Mouse (Mus musculus) ES-E14 (cell line): ENCODE measurements around the gene Bcl9. TPM values are rescaled to one million over a fixed set of nuclear protein-coding genes. Genes with fewer than 3 reads are reported as not detected.

Source experiments
- DNase-seq: peaks from one replicate; pipeline ENCODE4 v3.0.0-alpha.2; 2013; ENCODE audit warnings: low read depth, low spot score
- H3K27ac ChIP-seq: 2 replicates; pipeline ENCODE4 v1.5.1; 2012; ENCODE audit warnings: low read depth, mild to moderate bottlenecking, low read length, moderate library complexity, mixed read lengths; ENCODE audit not compliant: poor library complexity, insufficient read depth, severe bottlenecking
- H3K36me3 ChIP-seq: 2 replicates; pipeline ENCODE4 v1.6.1; 2012; ENCODE audit warnings: mild to moderate bottlenecking, low read length, moderate library complexity, mixed read lengths; ENCODE audit not compliant: control insufficient read depth, poor library complexity, insufficient read depth, severe bottlenecking
- H3K4me1 ChIP-seq, 2 experiments: fragments of 150-350 bp in 1 of 2; sonication (generic) in 1 of 2; 2 replicates each; pipeline ENCODE4 v1.6.1; 2012; ENCODE audit warnings: low read length in 2 of 2, mild to moderate bottlenecking in 1 of 2, mixed read lengths in 1 of 2; ENCODE audit not compliant: control insufficient read depth in 2 of 2, insufficient read depth in 2 of 2, poor library complexity in 1 of 2
- H3K4me3 ChIP-seq, 2 experiments: fragments of 150-350 bp in 1 of 2; sonication (generic) in 1 of 2; 2 replicates each; pipeline ENCODE4 v1.5.1; 2012; ENCODE audit warnings: low read length in 2 of 2, low read depth in 1 of 2, mild to moderate bottlenecking in 1 of 2, mixed read lengths in 1 of 2; ENCODE audit not compliant: insufficient read depth in 1 of 2, poor library complexity in 1 of 2, severe bottlenecking in 1 of 2
- H3K9ac ChIP-seq: 2 replicates; pipeline ENCODE4 v1.6.1; 2012; ENCODE audit warnings: low read depth, mild to moderate bottlenecking, low read length, mixed read lengths; ENCODE audit not compliant: poor library complexity, insufficient read depth, severe bottlenecking
- H3K9me3 ChIP-seq: fragments of 150-350 bp; sonication (generic); 2 replicates; pipeline ENCODE4 v1.6.1; 2012; ENCODE audit warnings: low read depth, mild to moderate bottlenecking, low read length; ENCODE audit not compliant: control insufficient read depth, insufficient read depth
- CHD2 ChIP-seq: IDR thresholded peaks from 2 replicates; pipeline ENCODE4 v1.6.1; 2014; ENCODE audit warnings: mild to moderate bottlenecking, low read depth, low read length, inconsistent platforms
- HCFC1 ChIP-seq: IDR thresholded peaks from 2 replicates; pipeline ENCODE4 v1.6.1; 2012; ENCODE audit warnings: low read length, inconsistent platforms, borderline replicate concordance; ENCODE audit not compliant: insufficient read depth
- MAFK ChIP-seq: IDR thresholded peaks from 2 replicates; pipeline ENCODE4 v1.6.1; 2014; ENCODE audit warnings: mild to moderate bottlenecking, low read depth, low read length, inconsistent platforms; ENCODE audit not compliant: insufficient read depth
- ZC3H11A ChIP-seq: IDR thresholded peaks from 2 replicates; pipeline ENCODE4 v1.6.1; 2012; ENCODE audit warnings: low read depth, mild to moderate bottlenecking, inconsistent platforms, low read length, borderline replicate concordance
- ZNF384 ChIP-seq: IDR thresholded peaks from 2 replicates; pipeline ENCODE4 v1.6.1; 2012; ENCODE audit warnings: low read depth, low read length, inconsistent platforms
- in situ Hi-C, 2 experiments: fragments of 600-800 bp; cut with MboI; formaldehyde crosslinking; loops; one replicate each; pipeline ENCODE4 v1.15.1; 2025; ENCODE audit warnings: low sequenced_read_pairs in 2 of 2, inconsistent platforms in 1 of 2; ENCODE audit not compliant: unreplicated experiment in 2 of 2
- total RNA-seq: library from RNA; depleted of rRNA; stranded (reverse); fragments of 300-350 nt; gene quantifications from 2 replicates; pipeline ENCODE4 v1.2.3, GENCODE M21; 2012

Bcl9 gene
- total RNA-seq, 1 experiment = 8.1 TPM

- H3K9ac ChIP-seq = no peak overlapping the region
- in situ Hi-C loops = no loop called here
- H3K36me3 ChIP-seq = no peaks in the 10 kb centered on the region
- H3K4me1 ChIP-seq = peaks cover 0 to 3% of the 10 kb centered on the region in 2 experiments; a peak in 2 of 4 replicates
- H3K4me3 ChIP-seq = no peak overlapping the region
- TF ChIP-seq ZC3H11A (no peak), CHD2 (no peak), ZNF384 (no peak), MAFK (no peak), HCFC1 (no peak)
- no peak overlapping the region for H3K27ac ChIP-seq
- no peak for DNase-seq
- no peaks in the 10 kb centered on the region for H3K9me3 ChIP-seq
Observed at GRCm38 (mm10) chr3:97299885-97300284, 2.2 kb upstream of the Bcl9 start.

DNA sequence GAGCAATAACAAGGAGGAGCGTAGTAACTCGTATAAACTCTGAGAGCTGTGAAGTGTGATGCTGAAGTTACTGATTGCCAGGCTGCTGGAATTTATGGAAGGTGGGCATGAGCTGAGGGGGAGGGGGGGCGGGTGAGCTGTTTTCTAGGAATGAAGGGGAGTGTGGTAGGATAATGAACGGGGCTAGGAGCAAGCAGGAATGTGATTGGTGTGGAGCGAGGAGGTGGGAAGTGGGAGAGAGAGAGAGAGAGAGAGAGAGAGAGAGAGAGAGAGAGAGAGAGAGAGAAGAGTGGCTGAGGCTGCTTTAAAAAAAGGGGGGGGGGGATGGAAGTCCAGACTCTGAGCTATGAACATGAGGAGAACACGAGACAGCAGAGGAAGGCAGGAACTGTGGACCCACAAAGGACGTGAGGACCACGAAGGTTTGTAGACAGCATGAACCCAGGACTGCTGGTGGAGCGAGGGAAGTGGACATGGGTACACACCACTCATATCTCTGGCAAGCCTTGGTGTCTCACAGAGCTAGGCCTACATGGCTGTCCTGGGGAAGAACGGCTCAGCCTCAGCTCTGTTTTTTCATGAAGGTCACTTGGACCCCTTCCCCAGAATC is 1.2 kb upstream of the Bcl9 start:
- Histone ChIP-seq H3K36me3 (no peaks in the 10 kb centered on the region), H3K4me3 (no peak overlapping the region), H3K9ac (no peak overlapping the region), H3K4me1 (peaks cover 0 to 3% of the 10 kb centered on the region in 2 experiments; a peak in 2 of 4 replicates), H3K27ac (no peak overlapping the region), H3K9me3 (no peaks in the 10 kb centered on the region)
- TF ChIP-seq CHD2 = no peak
- no peak for DNase-seq
- in situ Hi-C loops = no loop called here

DNA sequence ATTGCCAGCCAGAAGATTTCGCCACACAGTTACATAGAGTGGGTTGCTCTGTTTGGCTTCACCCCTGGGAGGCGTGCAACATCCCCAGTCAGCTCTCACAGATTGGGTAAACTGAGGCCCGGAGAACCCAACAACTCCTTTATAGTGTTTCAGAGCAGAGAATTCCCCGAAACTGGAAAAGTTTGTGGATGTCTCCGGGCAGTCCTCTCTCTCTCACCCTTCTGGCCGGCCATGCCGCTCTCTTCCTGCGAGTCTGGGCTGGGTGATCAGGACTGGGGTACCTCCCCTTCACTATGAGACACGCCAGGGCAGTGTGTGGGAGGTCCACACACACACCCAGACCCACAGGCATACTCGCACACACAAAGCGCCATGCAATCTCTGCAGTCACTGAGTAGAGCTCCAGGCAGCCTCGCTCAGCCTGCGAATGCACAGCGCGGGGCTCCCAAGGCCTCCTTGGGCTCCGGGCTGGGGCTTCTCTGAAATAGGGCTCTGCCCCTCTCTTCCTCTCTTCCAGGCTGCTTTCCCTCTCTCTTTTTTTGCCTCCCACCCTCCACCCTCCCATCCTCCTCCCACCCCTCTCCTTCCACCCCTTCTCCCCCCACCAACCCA is 670 bp downstream of the Bcl9 start:
- peak overlapping the region; percentile 68 to 69 for H3K4me3 ChIP-seq
- H3K9ac ChIP-seq = peak overlapping the region; percentile 61
- no peak for TF ChIP-seq ZC3H11A
- no peak for TF ChIP-seq MAFK
- in situ Hi-C loops = no loop called here
- no peak for DNase-seq
- H3K4me1 ChIP-seq = peaks cover 0 to 3% of the 10 kb centered on the region in 2 experiments; a peak in 2 of 4 replicates
- H3K36me3 ChIP-seq = no peaks in the 10 kb centered on the region
- H3K27ac ChIP-seq = no peak overlapping the region
- H3K9me3 ChIP-seq = no peaks in the 10 kb centered on the region

GRCm38 (mm10) chr3:97294334-97294733 is 3.4 kb downstream of the Bcl9 start:
- no peak overlapping the region for H3K4me3 ChIP-seq
- peaks cover 0 to 2% of the 10 kb centered on the region in 2 experiments; a peak in 1 of 4 replicates for H3K4me1 ChIP-seq
- no peak overlapping the region for H3K27ac ChIP-seq
- DNase-seq = no peak
- no peak for TF ChIP-seq MAFK
- no peak overlapping the region for H3K9ac ChIP-seq
- H3K9me3 ChIP-seq = no peaks in the 10 kb centered on the region
- no peaks in the 10 kb centered on the region for H3K36me3 ChIP-seq
- in situ Hi-C loops = no loop called here

DNA sequence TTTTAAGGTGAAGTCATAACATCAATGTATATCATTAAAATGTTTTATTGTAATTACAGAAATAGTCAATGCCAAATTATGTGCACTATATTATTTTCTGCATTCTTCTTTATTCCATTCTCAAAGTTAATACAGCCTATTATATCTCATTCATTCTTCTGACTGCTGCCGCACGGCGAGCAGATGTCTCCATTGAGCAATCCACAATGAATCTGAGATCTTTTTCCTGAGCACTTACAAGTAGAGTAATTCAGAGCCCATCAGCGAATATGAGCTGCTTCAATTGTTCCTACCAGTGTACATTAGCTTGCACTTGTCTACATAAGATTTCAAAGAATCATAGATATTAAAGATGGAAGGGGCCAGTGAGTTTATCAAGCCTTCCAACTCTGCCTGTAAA is 12.8 kb downstream of the Bcl9 start:
- no peak for DNase-seq
- TF ChIP-seq MAFK (no peak), ZC3H11A (no peak), HCFC1 (no peak), ZNF384 (no peak), CHD2 (no peak)
- in situ Hi-C loops = no loop called here

More for the DNA sequence above, 12.8 kb downstream of the Bcl9 start:
- H3K9me3 ChIP-seq = no peaks in the 10 kb centered on the region
- H3K9ac ChIP-seq = no peak overlapping the region
- no peak overlapping the region for H3K27ac ChIP-seq
- H3K36me3 ChIP-seq = no peaks in the 10 kb centered on the region
- no peaks in the 10 kb centered on the region for H3K4me1 ChIP-seq
- no peak overlapping the region for H3K4me3 ChIP-seq
